Mouse (Mus musculus) erythroblast, adult 5-6 weeks (primary cell): Measurements from ENCODE around the gene Layn. TPM values are rescaled to one million over a fixed set of nuclear protein-coding genes. Genes with fewer than 3 reads are reported as not detected.

Experiments used
- ATAC-seq: replicated peaks from 2 replicates; pipeline ENCODE4 v1.8.0; 2016; ENCODE audit warnings: moderate number of reproducible peaks, mild to moderate bottlenecking, moderate TSS enrichment, inconsistent platforms; ENCODE audit not compliant: poor library complexity, low FRiP score, severe bottlenecking
- total RNA-seq, 2 experiments: library from RNA; stranded (forward) in 1 of 2; stranded (reverse) in 1 of 2; fragments of 150-400 nt in 1 of 2; fragments of 200-764, 138-1000 nt in 1 of 2; gene quantifications; 2 replicates each; pipeline versions ENCODE4 v1.2.3 to v1.2.4; 2015 to 2017; ENCODE audit warnings: low replicate concordance in 2 of 2

Gene Layn
- total RNA-seq, 2 experiments from 2014 or later, result 0.58 to 9.3 TPM

- no peak for ATAC-seq
These were observed 35.4 kb downstream of the Layn start for GRCm38 (mm10) chr9:51041491-51041980.

- ATAC-seq, result no peak
These were observed 43.9 kb downstream of the Layn start for GRCm38 (mm10) chr9:51032785-51033529.

GRCm38 (mm10) chr9:51032291-51032690 lies 44.6 kb downstream of the Layn start:
- no peak for ATAC-seq

- no peak for ATAC-seq
These were observed 45.3 kb downstream of the Layn start for GRCm38 (mm10) chr9:51031603-51032002.

GRCm38 (mm10) chr9:51030147-51030546 lies 46.7 kb downstream of the Layn start:
- ATAC-seq, result no peak

- no peak for ATAC-seq
These were observed 49.9 kb downstream of the Layn start for GRCm38 (mm10) chr9:51026952-51027351.

GRCm38 (mm10) chr9:51021123-51021795 lies 55.6 kb downstream of the Layn start:
- no peak for ATAC-seq

GRCm38 (mm10) chr9:51020351-51020750 lies 56.5 kb downstream of the Layn start:
- no peak for ATAC-seq

- ATAC-seq, result no peak
These were observed 57.2 kb downstream of the Layn start for GRCm38 (mm10) chr9:51019670-51020069.

GRCm38 (mm10) chr9:51015732-51016131 lies 61.2 kb downstream of the Layn start:
- no peak for ATAC-seq

GRCm38 (mm10) chr9:51013644-51014043 lies 63.2 kb downstream of the Layn start:
- ATAC-seq, result no peak

GRCm38 (mm10) chr9:51009656-51009950 lies 67.3 kb downstream of the Layn start:
- peak; percentile 2; the same call in 1 of the 2 replicates for ATAC-seq

- peak; percentile 88 for ATAC-seq
These were observed 67.8 kb downstream of the Layn start, which contains the start of gene Sik2 for GRCm38 (mm10) chr9:51008841-51009655. Gene Sik2 (minus strand): TSS chr9:51009073.

- peak; percentile 49 for ATAC-seq
These were observed 68.6 kb downstream of the Layn start for GRCm38 (mm10) chr9:51008068-51008840.

- ATAC-seq, result no peak
These were observed 69.2 kb downstream of the Layn start for GRCm38 (mm10) chr9:51007726-51008067.

GRCm38 (mm10) chr9:51006846-51007245 lies 70.0 kb downstream of the Layn start:
- ATAC-seq, result peak; percentile 74
